Comparison of ENCODE assay signal across 16 mouse cellular contexts in the genomic region with DNA sequence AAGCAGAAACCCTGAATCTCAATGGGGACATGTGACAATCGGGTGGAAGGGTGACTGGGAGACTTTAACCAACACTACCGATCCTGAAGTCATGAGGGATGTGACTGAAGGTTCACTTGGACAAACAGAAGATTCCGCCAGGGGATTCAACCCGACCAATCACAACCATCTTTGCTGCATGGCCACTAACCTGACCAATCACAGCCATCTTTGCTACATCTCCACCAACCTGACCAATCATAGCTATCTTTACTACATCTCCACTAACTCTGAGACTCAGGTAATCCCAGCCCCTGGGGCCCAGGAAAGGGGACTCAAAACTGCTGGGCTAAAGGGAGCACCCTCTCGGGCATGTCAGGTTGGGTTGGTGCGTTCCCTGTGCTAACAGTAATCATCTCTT.
"Had no signal": no experiment of that assay in that cellular context is flagged by ENCODE, and none has a peak within 500 bp of the region (broad histone marks: within the 10 kb centered on the region; RNA-seq: fewer than 3 reads in every experiment).

No protein-coding gene starts in this region.

- DNase-seq: kidney, postnatal 4 days; left cerebral cortex, postnatal 4 days; lung, adult 2 months; lung, postnatal 36 days; midbrain, embryonic 14.5 days; right cerebral cortex, postnatal 14 days; thymus, adult 2 months; thymus, postnatal 25 days had no signal

- ATAC-seq: inflammation-experienced regulatory T-cells, adult 6 months; lung, postnatal 0 days had no signal

- H3K27ac ChIP-seq: kidney, postnatal 0 days; layer of hippocampus, adult 2 months; limb, embryonic 13.5 days; liver, embryonic 15.5 days; neural tube, embryonic 13.5 days had no signal

- H3K4me3 ChIP-seq: layer of hippocampus, adult 2 months; limb, embryonic 13.5 days; liver, embryonic 15.5 days; neural tube, embryonic 13.5 days had no signal

- H3K4me1 ChIP-seq: neural tube, embryonic 13.5 days had no signal

- H3K9ac ChIP-seq: limb, embryonic 13.5 days; liver, embryonic 15.5 days; neural tube, embryonic 13.5 days had no signal

- H3K36me3 ChIP-seq: limb, embryonic 13.5 days; liver, embryonic 15.5 days; neural tube, embryonic 13.5 days had no signal

- H3K4me2 ChIP-seq: limb, embryonic 13.5 days; liver, embryonic 11.5 days; liver, embryonic 15.5 days; neural tube, embryonic 13.5 days had no signal

- H3K9me3 ChIP-seq: limb, embryonic 13.5 days; liver, embryonic 15.5 days; neural tube, embryonic 13.5 days had no signal

- H3K27me3 ChIP-seq: limb, embryonic 13.5 days; liver, embryonic 15.5 days; neural tube, embryonic 13.5 days had no signal
